Mouse (Mus musculus): ENCODE data around the gene Dleu7. TPM values are rescaled to one million over a fixed set of nuclear protein-coding genes. Genes with fewer than 3 reads are reported as not detected.

Gene Dleu7
- polyA plus RNA-seq, 1 experiment from 2014 or later = 5.5 TPM

DNA sequence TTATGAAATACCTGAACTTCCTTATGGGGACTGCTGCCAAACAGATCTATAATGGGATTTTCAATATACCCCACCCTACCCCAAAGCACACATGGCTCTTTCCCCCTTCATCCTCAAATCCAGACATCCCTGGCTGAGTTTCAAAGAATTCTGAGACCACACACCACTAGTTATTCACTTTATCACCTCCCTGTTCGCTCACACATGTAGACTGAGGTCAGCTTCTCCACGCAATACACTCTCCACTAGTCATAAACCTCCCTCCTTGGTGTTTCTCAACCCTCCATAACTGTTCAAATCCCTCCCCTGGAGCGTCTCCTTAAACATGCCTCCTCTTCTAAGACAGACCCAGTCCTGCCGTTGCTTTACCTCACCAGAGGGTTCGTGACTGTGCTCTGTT is 30.6 kb upstream of the Dleu7 start:
- no peaks in the 10 kb centered on the region for H3K36me3 ChIP-seq
- no peaks in the 10 kb centered on the region for H3K4me1 ChIP-seq
- no peak overlapping the region for H3K4me3 ChIP-seq
- no peaks in the 10 kb centered on the region for H3K27me3 ChIP-seq (replicated peaks)
- 85% methylated on average over 5 of the region's 5 CpGs for WGBS
- H3K9me3 ChIP-seq = no peaks in the 10 kb centered on the region
- H3K9ac ChIP-seq = no peak overlapping the region
- ATAC-seq (ENCODE audit: low FRiP score, low read depth) = no peak
- H3K4me2 ChIP-seq (replicated peaks) = no peak overlapping the region
- H3K27ac ChIP-seq = no peak overlapping the region

DNA sequence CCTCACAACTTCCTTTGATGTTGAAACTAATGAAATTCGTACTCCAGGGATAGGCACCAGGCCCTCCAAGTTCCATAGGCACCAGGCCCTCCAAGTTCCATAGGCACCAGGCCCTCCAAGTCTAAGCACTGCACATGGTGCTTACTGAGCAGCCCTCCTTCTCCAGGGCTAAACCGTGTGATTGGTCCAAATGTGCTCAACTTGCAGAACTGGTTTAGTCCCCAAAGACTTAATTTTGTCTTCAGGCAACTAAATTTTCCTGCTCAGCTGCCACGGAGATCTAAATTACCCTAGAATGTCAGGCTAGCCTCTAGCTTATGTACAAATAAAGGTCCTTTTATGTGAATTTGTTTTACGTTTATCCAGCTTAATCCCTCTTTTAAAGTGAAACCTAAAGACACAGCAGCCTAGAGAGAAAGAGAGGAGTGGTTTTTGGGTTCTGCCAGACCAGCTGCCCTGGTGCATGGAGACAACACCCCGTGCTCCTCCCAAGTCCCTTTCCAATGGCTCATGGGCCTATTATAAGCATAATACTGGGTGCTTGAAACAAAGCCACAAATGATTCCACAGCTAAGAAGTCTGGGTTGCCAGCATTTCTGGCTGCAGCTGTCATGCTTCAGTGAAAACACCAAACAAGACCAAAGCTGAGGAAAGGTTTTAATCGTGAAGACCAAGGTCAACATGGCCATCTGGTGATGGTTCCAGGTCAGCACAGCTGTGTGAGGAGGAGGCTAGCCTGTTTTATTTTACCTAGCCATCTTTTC is 29.9 kb upstream of the Dleu7 start:
- WGBS = 62% methylated on average over 6 of the region's 6 CpGs
- no peaks in the 10 kb centered on the region for H3K4me1 ChIP-seq
- no peak overlapping the region for H3K27ac ChIP-seq
- H3K9ac ChIP-seq = no peak overlapping the region
- ATAC-seq (ENCODE audit: low FRiP score, low read depth) = no peak
- no peak overlapping the region for H3K4me2 ChIP-seq (replicated peaks)
- H3K27me3 ChIP-seq (replicated peaks) = no peaks in the 10 kb centered on the region
- H3K9me3 ChIP-seq = no peaks in the 10 kb centered on the region
- H3K4me3 ChIP-seq = no peak overlapping the region
- no peaks in the 10 kb centered on the region for H3K36me3 ChIP-seq

DNA sequence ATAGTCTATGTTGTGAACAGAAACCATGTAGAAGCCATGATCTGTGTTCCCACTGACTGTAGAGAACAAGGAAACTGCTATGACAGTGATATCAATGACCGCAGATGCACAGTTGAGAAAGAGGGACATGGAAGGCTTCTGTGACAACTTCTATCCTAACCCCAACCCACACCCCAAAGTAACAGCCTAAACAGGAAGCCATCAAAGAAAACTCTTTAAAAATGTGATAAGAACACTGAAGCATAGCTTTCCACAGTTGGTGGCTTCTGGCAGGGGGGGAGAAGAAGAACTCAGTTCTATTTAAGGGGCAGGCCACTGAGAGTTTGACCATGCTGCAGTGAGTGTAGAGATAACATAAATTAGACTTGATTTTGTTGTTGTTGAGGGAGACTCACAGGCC is 18.8 kb upstream of the Dleu7 start:
- H3K4me3 ChIP-seq = no peak overlapping the region
- no peak overlapping the region for H3K9ac ChIP-seq
- H3K27me3 ChIP-seq (replicated peaks) = no peaks in the 10 kb centered on the region
- H3K4me1 ChIP-seq = no peaks in the 10 kb centered on the region
- no peaks in the 10 kb centered on the region for H3K9me3 ChIP-seq
- WGBS = 97% methylated on average over 1 of the region's 1 CpGs
- no peak overlapping the region for H3K27ac ChIP-seq
- no peak for ATAC-seq (ENCODE audit: low FRiP score, low read depth)
- H3K4me2 ChIP-seq (replicated peaks) = no peak overlapping the region
- no peaks in the 10 kb centered on the region for H3K36me3 ChIP-seq

DNA sequence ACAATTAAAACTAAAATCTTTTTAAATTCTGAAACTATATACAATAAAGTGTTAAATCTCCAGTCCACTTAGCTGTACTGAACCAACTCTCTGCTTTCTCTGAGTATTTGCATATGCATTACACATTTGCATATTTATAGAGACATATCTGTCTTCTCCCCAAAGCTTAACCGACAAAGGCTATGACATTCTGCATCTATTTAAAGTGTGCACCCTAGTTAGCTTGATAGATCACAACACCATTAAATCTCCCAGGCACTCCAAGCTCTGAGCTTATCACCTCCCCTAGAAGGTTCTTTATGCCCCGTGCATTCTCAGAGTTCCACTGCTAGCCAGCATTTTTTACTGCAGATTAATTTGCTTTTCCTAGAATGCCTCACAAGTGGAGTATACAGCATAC is 16.2 kb upstream of the Dleu7 start:
- no peak overlapping the region for H3K9ac ChIP-seq
- H3K27ac ChIP-seq = no peak overlapping the region
- no peaks in the 10 kb centered on the region for H3K4me1 ChIP-seq
- no peak for ATAC-seq (ENCODE audit: low FRiP score, low read depth)
- H3K9me3 ChIP-seq = no peaks in the 10 kb centered on the region
- no peak overlapping the region for H3K4me2 ChIP-seq (replicated peaks)
- no peaks in the 10 kb centered on the region for H3K27me3 ChIP-seq (replicated peaks)
- 47% methylated on average over 2 of the region's 2 CpGs for WGBS
- no peak overlapping the region for H3K4me3 ChIP-seq
- no peaks in the 10 kb centered on the region for H3K36me3 ChIP-seq

DNA sequence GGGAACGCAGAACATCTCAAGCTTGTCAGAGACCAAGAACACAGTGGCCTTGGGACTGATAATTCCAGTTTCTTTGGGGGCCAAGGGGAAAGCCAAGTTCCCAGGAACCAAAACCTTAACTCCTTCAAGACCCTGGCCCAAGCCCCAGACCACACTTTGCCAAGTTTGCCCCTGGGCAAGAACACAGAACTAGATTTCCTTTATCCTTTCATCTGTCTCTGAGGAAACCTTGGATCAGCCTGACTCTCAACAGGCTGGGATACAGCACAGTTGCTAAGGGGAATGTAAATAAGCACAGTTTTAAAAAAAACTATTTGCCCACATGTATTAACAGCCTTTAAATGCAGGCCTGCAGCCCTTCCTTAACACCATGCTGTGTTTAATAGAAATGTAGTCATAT is 14.7 kb upstream of the Dleu7 start:
- Histone ChIP-seq H3K4me3 (no peak overlapping the region), H3K9me3 (no peaks in the 10 kb centered on the region), H3K27me3 (replicated peaks) (no peaks in the 10 kb centered on the region), H3K27ac (no peak overlapping the region), H3K9ac (no peak overlapping the region), H3K36me3 (no peaks in the 10 kb centered on the region), H3K4me2 (replicated peaks) (no peak overlapping the region), H3K4me1 (no peaks in the 10 kb centered on the region)
- ATAC-seq (ENCODE audit: low FRiP score, low read depth) = no peak
- 100% methylated on average over 1 of the region's 1 CpGs for WGBS

DNA sequence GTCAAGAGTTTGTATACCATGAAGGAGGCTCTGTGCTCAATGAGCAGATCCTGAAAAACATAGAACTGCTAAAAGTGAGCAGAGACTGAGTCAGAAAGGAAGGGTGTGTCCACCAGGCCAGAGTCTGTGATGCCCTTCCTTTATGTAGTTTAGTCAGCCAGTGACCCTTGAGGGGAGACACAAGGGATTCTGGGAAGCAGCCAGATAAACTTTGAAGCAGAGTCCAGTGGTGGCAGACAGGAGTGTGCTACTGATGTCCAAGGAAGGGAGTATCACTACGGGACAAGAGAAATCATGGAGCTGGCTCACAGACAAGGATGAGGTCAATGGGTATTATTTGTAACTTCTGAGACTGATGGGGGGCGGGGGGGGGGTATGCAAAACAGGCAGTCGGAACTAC is 7.2 kb upstream of the Dleu7 start:
- 84% methylated on average over 3 of the region's 3 CpGs for WGBS
- H3K4me2 ChIP-seq (replicated peaks) = no peak overlapping the region
- H3K9me3 ChIP-seq = no peaks in the 10 kb centered on the region
- no peak for ATAC-seq (ENCODE audit: low FRiP score, low read depth)
- H3K4me3 ChIP-seq = no peak overlapping the region
- no peak overlapping the region for H3K9ac ChIP-seq
- no peak overlapping the region for H3K27ac ChIP-seq
- no peaks in the 10 kb centered on the region for H3K36me3 ChIP-seq
- H3K27me3 ChIP-seq (replicated peaks) = no peaks in the 10 kb centered on the region
- no peaks in the 10 kb centered on the region for H3K4me1 ChIP-seq

DNA sequence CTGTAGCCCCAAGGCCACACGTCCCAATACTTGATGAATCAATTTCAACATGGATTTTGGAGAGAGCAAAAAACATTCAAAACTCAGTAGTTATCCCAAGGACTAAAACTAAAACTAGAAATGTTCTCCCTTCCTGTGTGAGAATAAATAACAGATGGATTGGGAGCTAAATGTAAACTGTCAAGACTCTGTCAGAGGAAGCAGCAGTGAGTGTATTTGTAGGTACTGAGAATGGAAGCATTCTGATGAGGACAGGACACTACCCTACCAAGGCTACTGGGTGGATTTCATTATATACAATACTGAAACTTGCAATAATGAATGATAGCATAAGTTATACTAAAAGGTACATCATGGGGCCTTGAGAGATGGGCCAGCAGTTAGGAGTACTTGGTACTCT is 6.0 kb upstream of the Dleu7 start:
- Histone ChIP-seq H3K9ac (no peak overlapping the region), H3K36me3 (no peaks in the 10 kb centered on the region), H3K4me2 (replicated peaks) (no peak overlapping the region), H3K27me3 (replicated peaks) (no peaks in the 10 kb centered on the region), H3K4me1 (no peaks in the 10 kb centered on the region), H3K4me3 (no peak overlapping the region), H3K9me3 (no peaks in the 10 kb centered on the region), H3K27ac (no peak overlapping the region)
- WGBS = 85% methylated on average over 1 of the region's 1 CpGs
- ATAC-seq (ENCODE audit: low FRiP score, low read depth) = no peak

DNA sequence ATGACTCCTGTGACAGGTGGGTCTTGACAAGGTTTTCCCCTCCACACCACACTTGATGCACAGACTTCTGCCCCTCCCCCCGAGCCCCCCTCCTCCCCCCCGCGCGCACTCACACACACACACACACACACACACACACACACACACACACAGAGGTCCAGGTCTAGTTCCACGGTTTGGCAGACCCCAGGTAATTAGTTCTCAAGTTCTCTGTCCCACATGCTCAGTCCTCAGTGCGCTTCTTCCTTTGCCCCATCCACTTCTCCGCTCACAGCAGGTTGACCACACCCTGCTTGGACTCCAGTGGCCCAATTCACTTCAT is 720 bp downstream of the Dleu7 start:
- no peak overlapping the region for H3K27ac ChIP-seq
- ATAC-seq (ENCODE audit: low FRiP score, low read depth) = no peak; the same call in none of the 2 replicates
- no peaks in the 10 kb centered on the region for H3K9me3 ChIP-seq
- H3K27me3 ChIP-seq (replicated peaks) = no peaks in the 10 kb centered on the region; the same call in 1 of the 2 replicates
- H3K36me3 ChIP-seq = no peaks in the 10 kb centered on the region
- 44% methylated on average over 7 of the region's 7 CpGs for WGBS
- peak overlapping the region; percentile 66 for H3K9ac ChIP-seq
- peaks cover 12% of the 10 kb centered on the region for H3K4me1 ChIP-seq
- H3K4me2 ChIP-seq (replicated peaks) = peak overlapping the region; percentile 95
- H3K4me3 ChIP-seq = peak overlapping the region; percentile 49

DNA sequence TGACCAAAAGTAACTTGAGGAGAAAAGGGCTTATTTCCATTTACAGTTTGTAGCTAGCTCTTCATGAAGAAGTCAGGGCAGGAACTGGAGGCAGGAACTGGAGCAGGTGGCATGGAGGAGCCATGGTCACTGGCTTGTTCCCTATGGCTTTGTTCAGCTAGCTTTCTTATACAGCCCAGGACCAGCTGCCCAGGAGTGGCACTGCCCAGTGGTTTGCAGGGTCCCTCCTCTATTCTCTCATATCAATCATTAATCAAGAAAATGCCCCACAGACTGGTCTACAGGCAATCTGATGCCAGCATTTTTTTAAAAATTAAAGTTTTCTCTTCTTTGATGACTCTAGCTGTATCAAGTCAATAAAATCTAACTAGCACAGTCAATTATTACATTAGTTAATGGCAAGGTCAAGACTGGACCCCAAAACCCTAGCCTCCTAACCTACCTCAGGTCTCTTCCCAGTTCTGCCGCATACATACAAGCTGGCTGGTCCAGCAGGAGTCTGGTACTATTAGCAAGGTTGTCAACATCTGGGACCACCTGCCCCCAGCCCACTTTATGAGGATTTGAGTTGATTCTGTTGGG is 1.4 kb downstream of the Dleu7 start:
- Histone ChIP-seq H3K9ac (no peak overlapping the region), H3K27me3 (replicated peaks) (no peaks in the 10 kb centered on the region; the same call in 1 of the 2 replicates), H3K27ac (no peak overlapping the region), H3K4me1 (peaks cover 12% of the 10 kb centered on the region), H3K4me3 (no peak overlapping the region), H3K9me3 (no peaks in the 10 kb centered on the region), H3K4me2 (replicated peaks) (no peak overlapping the region), H3K36me3 (no peaks in the 10 kb centered on the region)
- WGBS = 90% methylated on average over 1 of the region's 1 CpGs
- ATAC-seq (ENCODE audit: low FRiP score, low read depth) = no peak

DNA sequence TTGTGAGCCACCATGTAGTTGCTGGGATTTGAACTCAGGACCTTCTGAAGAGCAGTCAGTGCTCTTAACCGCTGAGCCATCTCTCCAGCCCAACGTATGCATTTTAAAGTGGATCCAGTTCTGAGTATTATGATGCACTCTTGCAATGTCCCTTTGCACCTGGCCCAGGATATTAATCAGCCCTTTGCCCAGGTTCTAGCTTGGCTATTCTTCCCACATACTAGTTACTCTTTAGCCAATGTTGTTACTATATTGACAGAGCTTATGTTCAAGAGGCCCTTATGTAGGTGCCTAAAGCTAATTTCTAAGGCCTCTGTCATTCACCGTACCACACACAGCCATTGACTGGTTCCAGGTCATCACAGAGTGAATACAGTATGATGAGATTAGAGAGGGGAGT is 4.1 kb downstream of the Dleu7 start:
- Histone ChIP-seq H3K4me1 (peaks cover 12% of the 10 kb centered on the region), H3K4me2 (replicated peaks) (no peak overlapping the region), H3K27ac (no peak overlapping the region), H3K9ac (no peak overlapping the region), H3K36me3 (no peaks in the 10 kb centered on the region), H3K4me3 (no peak overlapping the region), H3K9me3 (no peaks in the 10 kb centered on the region), H3K27me3 (replicated peaks) (no peaks in the 10 kb centered on the region; the same call in 1 of the 2 replicates)
- ATAC-seq (ENCODE audit: low FRiP score, low read depth) = no peak
- 97% methylated on average over 3 of the region's 3 CpGs for WGBS

DNA sequence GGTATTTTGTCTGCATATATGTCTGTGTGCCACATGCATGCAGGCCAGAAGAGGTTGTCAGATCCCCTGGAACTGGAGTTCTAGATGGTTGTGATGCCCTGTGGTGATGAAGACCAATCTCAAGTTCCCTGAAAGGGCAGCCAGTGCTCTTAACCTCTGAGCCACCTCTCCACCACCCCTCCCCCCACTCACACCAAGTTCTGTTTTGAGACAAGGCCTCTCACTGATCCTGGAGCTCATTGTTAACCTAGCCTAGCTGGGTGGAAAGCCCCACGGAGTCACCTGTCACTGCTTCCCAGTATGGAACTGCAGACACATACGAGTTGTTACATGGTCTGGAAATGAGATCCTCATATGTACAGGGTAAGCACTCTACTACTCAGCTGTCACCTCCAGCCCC is 9.9 kb downstream of the Dleu7 start:
- Histone ChIP-seq H3K27ac (no peak overlapping the region), H3K27me3 (replicated peaks) (no peaks in the 10 kb centered on the region), H3K9ac (no peak overlapping the region), H3K9me3 (no peaks in the 10 kb centered on the region), H3K4me1 (no peaks in the 10 kb centered on the region), H3K4me3 (no peak overlapping the region), H3K4me2 (replicated peaks) (no peak overlapping the region), H3K36me3 (no peaks in the 10 kb centered on the region)
- 78% methylated on average over 2 of the region's 2 CpGs for WGBS
- ATAC-seq (ENCODE audit: low FRiP score, low read depth) = no peak

DNA sequence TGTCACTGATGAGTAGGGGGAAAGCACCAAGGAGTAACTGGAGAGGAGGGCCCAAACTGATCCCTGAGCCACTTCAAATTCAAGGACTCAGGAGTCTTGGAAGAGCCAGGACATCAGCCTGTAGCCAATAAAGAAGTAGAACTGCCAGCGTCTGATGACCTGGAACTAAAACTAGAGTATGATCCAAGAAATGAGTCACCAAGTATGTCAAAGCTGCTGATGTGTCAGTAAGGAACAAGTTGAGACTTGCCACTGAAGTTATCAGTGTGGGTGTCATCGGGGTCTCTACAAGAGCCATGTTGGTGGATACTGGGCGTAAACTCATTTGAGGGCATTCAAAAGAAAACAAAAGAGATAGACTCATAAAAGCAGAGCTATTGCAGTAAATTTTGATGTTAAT is 19.2 kb downstream of the Dleu7 start:
- Histone ChIP-seq H3K4me1 (no peaks in the 10 kb centered on the region), H3K27me3 (replicated peaks) (no peaks in the 10 kb centered on the region), H3K9ac (no peak overlapping the region), H3K4me2 (replicated peaks) (no peak overlapping the region), H3K9me3 (no peaks in the 10 kb centered on the region), H3K4me3 (no peak overlapping the region), H3K36me3 (no peaks in the 10 kb centered on the region), H3K27ac (no peak overlapping the region)
- ATAC-seq (ENCODE audit: low FRiP score, low read depth) = no peak
- WGBS = 96% methylated on average over 3 of the region's 3 CpGs
